Mouse (Mus musculus) effector memory CD4-positive, alpha-beta T cell, adult 7 months (primary cell): ENCODE results near the gene Cbln4. TPM values are rescaled to one million over a fixed set of nuclear protein-coding genes. Genes with fewer than 3 reads are reported as not detected.

Source experiments
- polyA plus RNA-seq: library from polyadenylated mRNA; unstranded; fragments of 100-300 nt; shearing (Covaris generic); gene quantifications from one replicate; pipeline ENCODE4 v1.2.1, GENCODE M21; 2017

The Cbln4 gene
- 0.51 TPM for polyA plus RNA-seq

GRCm38 (mm10) chr2:172043235-172043610 lies at the start of gene Cbln4:
Gene Cbln4, minus strand, starts transcription at chr2:172043466.

Other genes starting within 250 kb of the Cbln4 start
- 0.15 TPM for gene Mc3r, start 205.0 kb upstream of the Cbln4 start, polyA plus RNA-seq